23 mouse cellular contexts compared by ENCODE assay signal in genomic region chr12:104737666-104738065, GRCm38 (mm10). TPM values are rescaled to one million over a fixed set of nuclear protein-coding genes. Genes with fewer than 3 reads are reported as not detected.
DNase-seq lines count a peak whose midpoint lies in the region; ATAC-seq and TF ChIP-seq lines count a peak whose summit lies in the region.
"Had no signal": no experiment of that assay in that cellular context is flagged by ENCODE, and none has a peak within 500 bp of the region (broad histone marks: within the 10 kb centered on the region; RNA-seq: fewer than 3 reads in every experiment).

No protein-coding gene starts in this region.

- peak; percentile 49 for DNase-seq in hindbrain, postnatal 0 days (ENCODE audit: low spot score)
- peak; percentile 40 for DNase-seq in midbrain, embryonic 14.5 days
- DNase-seq in right cerebral cortex, postnatal 25 days, result peak; percentile 16
- DNase-seq in gastrocnemius, postnatal 14 days, result no peak
- DNase-seq: adrenal gland, postnatal 36 days; cerebellum, adult 9-10 months; gastrocnemius, postnatal 10 days; heart, postnatal 14 days; lung, adult 2 months; lung, postnatal 36 days; retina, postnatal 1 day; thymus, postnatal 14 days had no signal

- no peak overlapping the region for H3K9ac ChIP-seq in hindbrain, postnatal 0 days (replicated peaks; ENCODE audit: low read length)
- H3K9ac ChIP-seq in hindbrain, embryonic 13.5 days, result no peak overlapping the region
- no peak overlapping the region for H3K9ac ChIP-seq in midbrain, embryonic 14.5 days (replicated peaks; ENCODE audit: low read length)
- H3K9ac ChIP-seq in midbrain, embryonic 13.5 days (replicated peaks), result no peak overlapping the region
- H3K9ac ChIP-seq in forebrain, embryonic 16.5 days (replicated peaks; ENCODE audit: low read depth, low read length), result no peak overlapping the region
- H3K9ac ChIP-seq: embryonic facial prominence, embryonic 12.5 days; neural tube, embryonic 15.5 days had no signal

- H3K4me1 ChIP-seq in hindbrain, postnatal 0 days (ENCODE audit: insufficient read depth, low read length), result peaks cover 4% of the 10 kb centered on the region; the same call in 1 of the 2 replicates
- peaks cover 80% of the 10 kb centered on the region for H3K4me1 ChIP-seq in hindbrain, embryonic 13.5 days (replicated peaks)
- peaks cover 37% of the 10 kb centered on the region for H3K4me1 ChIP-seq in midbrain, embryonic 14.5 days (ENCODE audit: control insufficient read depth, insufficient read depth, low read length)
- peaks cover 80% of the 10 kb centered on the region for H3K4me1 ChIP-seq in midbrain, embryonic 13.5 days (replicated peaks)
- peaks cover 43% of the 10 kb centered on the region for H3K4me1 ChIP-seq in forebrain, embryonic 16.5 days (replicated peaks; ENCODE audit: control insufficient read depth, insufficient read depth, low read length)

- no peak overlapping the region for H3K4me3 ChIP-seq in hindbrain, postnatal 0 days (ENCODE audit: low read length)
- no peak overlapping the region for H3K4me3 ChIP-seq in hindbrain, embryonic 13.5 days
- no peak overlapping the region for H3K4me3 ChIP-seq in midbrain, embryonic 14.5 days (replicated peaks; ENCODE audit: low read depth, low read length)
- H3K4me3 ChIP-seq in midbrain, embryonic 13.5 days (replicated peaks), result no peak overlapping the region
- no peak overlapping the region for H3K4me3 ChIP-seq in forebrain, embryonic 16.5 days (replicated peaks; ENCODE audit: low read length)
- H3K4me3 ChIP-seq: embryonic facial prominence, embryonic 12.5 days; heart, embryonic 10.5 days; myocyte; neural tube, embryonic 15.5 days had no signal

- H3K9me3 ChIP-seq in hindbrain, postnatal 0 days (ENCODE audit: low read length), result no peaks in the 10 kb centered on the region
- H3K9me3 ChIP-seq in hindbrain, embryonic 13.5 days, result no peaks in the 10 kb centered on the region
- no peaks in the 10 kb centered on the region for H3K9me3 ChIP-seq in midbrain, embryonic 14.5 days (ENCODE audit: control insufficient read depth, low read length)
- no peaks in the 10 kb centered on the region for H3K9me3 ChIP-seq in midbrain, embryonic 13.5 days
- H3K9me3 ChIP-seq in forebrain, embryonic 16.5 days (ENCODE audit: control insufficient read depth, low read length), result no peaks in the 10 kb centered on the region
- H3K9me3 ChIP-seq: embryonic facial prominence, embryonic 12.5 days; heart, embryonic 10.5 days; neural tube, embryonic 15.5 days had no signal

- no peaks in the 10 kb centered on the region for H3K36me3 ChIP-seq in hindbrain, postnatal 0 days (ENCODE audit: insufficient read depth, low read length)
- no peaks in the 10 kb centered on the region for H3K36me3 ChIP-seq in hindbrain, embryonic 13.5 days
- H3K36me3 ChIP-seq in midbrain, embryonic 14.5 days (ENCODE audit: control insufficient read depth, insufficient read depth, low read length), result 0 out of 2 replicates have a peak, but pooled peaks cover 3% of the 10 kb centered on the region
- no peaks in the 10 kb centered on the region for H3K36me3 ChIP-seq in midbrain, embryonic 13.5 days
- H3K36me3 ChIP-seq in forebrain, embryonic 16.5 days (ENCODE audit: control insufficient read depth, insufficient read depth), result no peaks in the 10 kb centered on the region
- H3K36me3 ChIP-seq: neural tube, embryonic 15.5 days had no signal

- H3K4me2 ChIP-seq in hindbrain, postnatal 0 days (ENCODE audit: low read depth, low read length), result no peak overlapping the region; the same call in 1 of the 2 replicates
- no peak overlapping the region for H3K4me2 ChIP-seq in hindbrain, embryonic 13.5 days
- H3K4me2 ChIP-seq in midbrain, embryonic 14.5 days (ENCODE audit: low read length), result no peak overlapping the region
- H3K4me2 ChIP-seq in midbrain, embryonic 13.5 days (replicated peaks), result no peak overlapping the region
- H3K4me2 ChIP-seq in forebrain, embryonic 16.5 days (ENCODE audit: low read length), result no peak overlapping the region
- H3K4me2 ChIP-seq: embryonic facial prominence, embryonic 12.5 days; liver, embryonic 11.5 days; midbrain, embryonic 11.5 days; neural tube, embryonic 15.5 days had no signal

- intact Hi-C loops in gastrocnemius, postnatal 14 days (cut with DNase I; ENCODE audit: low total_unique reads), result no loop called here

- TF ChIP-seq CTCF in hindbrain, postnatal 0 days (IDR thresholded peaks at IDR 0.05; ENCODE audit: low read depth), result no peak

- no peak for ATAC-seq in hindbrain, postnatal 0 days
- no peak for ATAC-seq in hindbrain, embryonic 13.5 days (ENCODE audit: low FRiP score)
- ATAC-seq in midbrain, embryonic 14.5 days (ENCODE audit: low FRiP score, low TSS enrichment), result no peak
- ATAC-seq in midbrain, embryonic 13.5 days, result no peak
- peak; percentile 35; the same call in 1 of the 2 replicates for ATAC-seq in forebrain, embryonic 16.5 days
- ATAC-seq: hindbrain, embryonic 16.5 days had no signal

- H3K27ac ChIP-seq in hindbrain, postnatal 0 days, result no peak overlapping the region
- no peak overlapping the region for H3K27ac ChIP-seq in hindbrain, embryonic 13.5 days
- no peak overlapping the region for H3K27ac ChIP-seq in midbrain, embryonic 14.5 days (replicated peaks; ENCODE audit: low read depth, low read length)
- H3K27ac ChIP-seq in midbrain, embryonic 13.5 days, result no peak overlapping the region
- no peak overlapping the region for H3K27ac ChIP-seq in forebrain, embryonic 16.5 days (ENCODE audit: low read length)
- H3K27ac ChIP-seq: embryonic facial prominence, embryonic 12.5 days; heart, embryonic 10.5 days; neural tube, embryonic 15.5 days; stomach, postnatal 0 days had no signal

- no peaks in the 10 kb centered on the region for H3K27me3 ChIP-seq in hindbrain, postnatal 0 days (ENCODE audit: insufficient read depth, low read length)
- H3K27me3 ChIP-seq in hindbrain, embryonic 13.5 days, result no peaks in the 10 kb centered on the region
- H3K27me3 ChIP-seq in midbrain, embryonic 14.5 days (ENCODE audit: control insufficient read depth, insufficient read depth, low read length), result no peaks in the 10 kb centered on the region
- H3K27me3 ChIP-seq in midbrain, embryonic 13.5 days, result no peaks in the 10 kb centered on the region; the same call in 1 of the 2 replicates
- no peaks in the 10 kb centered on the region for H3K27me3 ChIP-seq in forebrain, embryonic 16.5 days (replicated peaks; ENCODE audit: control insufficient read depth, insufficient read depth, low read length)
- H3K27me3 ChIP-seq: embryonic facial prominence, embryonic 12.5 days; neural tube, embryonic 15.5 days had no signal

- WGBS in hindbrain, postnatal 0 days, result 42% methylated on average over 10 of the region's 10 CpGs
- 55% methylated on average over 10 of the region's 10 CpGs for WGBS in hindbrain, embryonic 13.5 days
- WGBS in midbrain, embryonic 14.5 days, result 52% methylated on average over 10 of the region's 10 CpGs
- WGBS in midbrain, embryonic 13.5 days, result 62% methylated on average over 10 of the region's 10 CpGs
- 36% methylated on average over 10 of the region's 10 CpGs for WGBS in forebrain, embryonic 16.5 days

RNA-seq across cellular contexts. Expression of gene Dicer1, which starts 14.1 kb away (rescaled TPM):
- total RNA-seq in hindbrain, postnatal 0 days (2014; rRNA removed), result 26.5 and 33.5 TPM in 2 replicates
- 25.9 and 27.4 TPM in 2 replicates for polyA plus RNA-seq in hindbrain, postnatal 0 days (2015; fragmentation: Nextera tagmentation; extraction: Ambion mirVana)
- 53.1 and 55.1 TPM in 2 replicates for polyA plus RNA-seq in hindbrain, embryonic 13.5 days (2015; fragmentation: Nextera tagmentation; extraction: Ambion mirVana)
- 34.2 and 37.9 TPM in 2 replicates for polyA plus RNA-seq in midbrain, embryonic 14.5 days (2014; fragmentation: Nextera tagmentation; extraction: Ambion mirVana)
- 52.3 and 53.9 TPM in 2 replicates for polyA plus RNA-seq in midbrain, embryonic 13.5 days (2015; fragmentation: Nextera tagmentation; extraction: Ambion mirVana)
- polyA plus RNA-seq in forebrain, embryonic 16.5 days (2015; fragmentation: Nextera tagmentation; extraction: Ambion mirVana), result 40.3 and 40.7 TPM in 2 replicates
- 10 to 100 TPM; 32.0 to 33.8 TPM for total RNA-seq in gastrocnemius, postnatal 14 days (2021)
